Mouse (Mus musculus) urinary bladder, postnatal 36 days (tissue): ENCODE results near the gene Dnajc14.
"Not testable (repeated sequence)": the region's sequence is repeated elsewhere in the genome, so short reads cannot be mapped to it uniquely, and the experiment has no call there.

ENCODE experiments used
- DNase-seq, 2 experiments: peaks; one replicate each; pipeline ENCODE4 v3.0.0; 2022; ENCODE audit warnings: low spot score in 2 of 2, mixed read lengths in 1 of 2

Dnajc14 gene

DNA sequence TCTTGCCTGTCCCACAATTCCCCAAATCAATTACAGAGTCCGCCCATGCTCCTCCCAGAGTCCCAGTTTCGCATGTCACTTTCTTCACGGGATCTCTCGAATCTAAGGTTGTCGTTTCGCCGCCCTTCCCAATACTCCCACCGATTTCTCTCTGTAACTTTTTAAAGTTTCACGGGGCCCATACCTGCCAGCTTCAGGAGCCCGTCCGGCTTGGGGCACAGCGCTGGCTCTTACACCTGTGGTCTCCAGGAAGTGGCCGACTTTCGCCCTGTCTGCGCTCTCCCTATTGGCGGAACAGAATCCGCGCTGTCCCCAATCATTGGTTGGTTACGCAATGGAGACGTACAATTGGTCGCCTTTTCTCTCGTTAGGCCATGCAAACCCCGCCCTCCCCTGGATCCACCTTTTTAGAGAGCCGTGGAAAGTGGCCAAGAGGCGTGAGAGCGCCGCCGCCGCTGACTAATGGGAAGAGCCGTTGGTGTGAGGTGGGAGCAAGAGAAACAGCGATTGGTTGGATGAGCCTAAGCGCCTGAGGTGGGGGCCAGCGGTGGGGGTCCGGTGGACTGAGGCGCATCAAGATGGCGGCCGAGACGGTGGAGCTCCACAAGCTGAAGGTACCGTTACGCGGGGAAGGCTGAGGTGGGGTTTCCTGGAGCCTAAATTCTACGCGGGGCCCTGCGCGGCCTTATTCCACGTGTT is 17.6 kb downstream of the Dnajc14 start, which contains the start of gene Ormdl2:
Gene Ormdl2, minus strand, starts transcription at position 288 of the 699 bp plus-strand sequence.
- DNase-seq, result peak; percentile 99

DNA sequence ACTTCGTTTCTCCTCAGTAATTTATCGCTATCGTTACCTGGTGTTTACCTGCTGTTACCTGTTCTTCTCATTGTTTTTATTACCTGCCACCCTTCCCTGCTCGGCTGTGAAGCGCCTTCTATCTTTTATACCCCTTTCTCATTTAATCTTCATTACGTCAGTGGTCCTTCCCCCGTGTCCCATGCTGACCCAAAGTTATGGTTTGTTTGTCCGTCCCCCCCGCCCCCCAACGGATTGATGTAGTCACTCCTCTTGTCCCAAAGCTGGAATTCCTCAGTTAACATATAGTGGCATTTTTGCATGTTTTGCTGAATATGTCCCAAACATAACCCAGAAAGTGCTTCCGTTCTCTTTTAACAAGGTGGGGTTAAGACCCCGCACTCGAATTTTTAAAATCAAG is 18.3 kb downstream of the Dnajc14 start:
- DNase-seq, result no peak

GRCm38 (mm10) chr10:128823087-128823486 is 19.2 kb downstream of the Dnajc14 start:
- not testable (repeated sequence) for DNase-seq

DNA sequence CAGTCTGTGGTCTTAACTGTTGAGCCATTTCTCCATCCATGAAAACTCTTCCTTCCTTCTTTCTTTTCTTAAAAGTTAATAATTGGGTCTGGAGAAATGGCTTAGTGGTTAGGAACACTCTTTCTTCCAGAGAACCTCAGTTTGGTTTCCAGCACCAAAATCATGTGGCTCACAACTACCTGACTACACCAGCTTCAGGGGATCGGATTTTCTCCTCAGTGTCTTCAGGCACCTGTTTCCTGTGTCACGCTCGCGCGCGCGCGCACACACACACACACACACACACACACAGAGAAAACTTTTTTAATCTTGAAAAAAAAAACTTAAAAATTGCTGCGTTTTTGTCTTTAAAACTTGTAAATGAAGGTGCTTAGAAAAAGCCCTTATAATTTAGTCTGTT is 20.0 kb downstream of the Dnajc14 start:
- DNase-seq, result no peak

DNA sequence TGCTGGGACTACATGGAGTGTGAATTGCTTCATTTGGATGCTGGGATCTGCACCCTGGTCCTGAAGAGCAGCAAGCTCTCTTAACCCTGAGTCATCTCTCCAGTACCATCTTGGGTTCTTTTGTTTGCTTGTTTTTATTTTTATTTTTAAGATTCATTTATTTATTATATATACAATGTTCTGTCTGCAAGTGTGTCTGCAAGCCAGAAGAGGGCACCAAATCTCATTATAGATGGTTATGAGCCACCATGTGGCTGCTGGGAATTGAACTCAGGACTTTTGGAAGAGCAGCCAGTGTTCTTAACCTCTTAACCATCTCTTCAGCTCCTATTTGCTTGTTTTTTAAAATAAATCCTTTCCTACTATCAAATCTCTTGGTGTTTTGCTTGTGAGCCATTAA is 33.5 kb downstream of the Dnajc14 start:
- no peak for DNase-seq

GRCm38 (mm10) chr10:128839434-128839833 is 35.6 kb downstream of the Dnajc14 start:
- DNase-seq, result no peak

DNA sequence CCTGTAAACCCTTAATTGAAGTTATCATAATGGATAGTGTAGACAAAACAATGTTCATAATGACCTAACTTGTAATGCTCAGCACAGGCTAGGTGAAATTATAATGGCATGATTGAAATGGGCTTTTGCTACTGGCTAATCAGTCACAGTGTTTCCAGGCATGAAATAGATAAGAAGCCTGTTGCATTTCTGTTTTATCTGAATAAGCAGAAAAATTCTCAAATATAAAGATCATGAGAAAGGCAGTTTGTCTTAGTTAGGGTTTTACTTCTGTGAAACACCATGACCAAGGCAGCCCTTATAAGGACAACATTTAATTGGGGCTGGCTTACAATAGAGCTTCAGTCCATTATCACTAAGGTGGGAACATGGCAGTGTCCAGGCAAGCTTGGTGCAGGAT is 36.8 kb downstream of the Dnajc14 start:
- no peak for DNase-seq

GRCm38 (mm10) chr10:128843260-128843659 is 39.4 kb downstream of the Dnajc14 start:
- no peak for DNase-seq

- no peak for DNase-seq
Measured at GRCm38 (mm10) chr10:128845516-128845915, 41.7 kb downstream of the Dnajc14 start.

- DNase-seq, result no peak
Measured at GRCm38 (mm10) chr10:128846664-128847063, 42.8 kb downstream of the Dnajc14 start.

- DNase-seq, result no peak
Measured at GRCm38 (mm10) chr10:128848426-128848825, 44.6 kb downstream of the Dnajc14 start.

DNA sequence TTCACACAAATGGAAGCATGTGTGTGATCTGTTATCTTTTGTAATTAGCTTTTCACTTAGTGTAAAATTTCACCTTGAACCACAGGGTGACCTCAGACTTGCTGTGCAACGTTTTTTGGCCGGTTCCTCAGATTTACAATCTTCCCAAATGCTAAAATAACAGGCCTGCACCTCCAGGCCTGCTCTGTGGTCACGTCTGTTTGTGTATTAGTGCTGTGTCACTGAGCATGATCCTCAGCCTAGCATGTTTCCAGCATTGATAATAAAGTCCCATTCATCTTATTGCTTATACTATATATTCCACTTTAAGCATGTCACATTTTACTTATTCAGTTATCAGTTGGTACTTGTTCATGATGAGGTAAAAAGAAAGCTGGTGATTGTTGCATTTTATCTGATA is 46.5 kb downstream of the Dnajc14 start:
- no peak for DNase-seq

DNA sequence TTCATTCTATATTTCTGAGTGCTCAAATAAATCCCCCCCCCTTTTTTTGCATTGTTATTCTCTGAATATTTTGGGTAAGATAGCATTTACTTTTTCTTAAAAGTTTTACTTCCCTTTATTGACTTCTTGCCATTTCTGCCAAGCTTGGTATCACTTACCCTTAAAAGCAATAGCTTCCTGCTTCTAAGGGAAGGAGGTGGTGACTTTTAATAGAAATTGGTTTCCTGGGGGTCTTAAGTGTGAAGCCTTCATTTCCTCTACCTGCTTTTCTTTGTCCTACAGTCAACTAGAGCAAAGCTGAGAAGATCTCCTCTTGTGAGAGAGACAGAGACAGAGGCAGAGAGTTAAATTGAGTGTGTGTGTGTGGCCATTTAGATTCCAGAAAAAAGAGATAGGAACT is 57.3 kb downstream of the Dnajc14 start:
- no peak for DNase-seq

DNA sequence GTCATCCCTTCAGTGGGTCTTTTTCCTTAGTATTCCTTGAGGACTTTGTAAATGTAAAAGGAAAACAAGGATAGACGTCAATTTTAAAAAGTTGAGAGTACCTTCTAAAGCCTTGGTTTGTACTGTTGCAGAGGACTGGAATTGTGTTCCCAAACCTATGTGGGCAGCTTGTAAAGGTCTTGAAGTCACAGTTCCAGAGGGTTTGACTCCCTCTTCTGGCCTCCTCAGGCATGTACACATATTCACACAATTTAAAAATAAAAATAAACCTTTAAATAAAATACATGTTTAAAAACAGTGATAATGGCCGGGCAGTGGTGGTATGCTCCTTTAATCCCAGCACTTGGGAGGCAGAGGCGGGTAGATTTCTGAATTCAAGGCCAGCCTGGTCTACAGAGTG is 62.2 kb downstream of the Dnajc14 start:
- DNase-seq, result no peak

DNA sequence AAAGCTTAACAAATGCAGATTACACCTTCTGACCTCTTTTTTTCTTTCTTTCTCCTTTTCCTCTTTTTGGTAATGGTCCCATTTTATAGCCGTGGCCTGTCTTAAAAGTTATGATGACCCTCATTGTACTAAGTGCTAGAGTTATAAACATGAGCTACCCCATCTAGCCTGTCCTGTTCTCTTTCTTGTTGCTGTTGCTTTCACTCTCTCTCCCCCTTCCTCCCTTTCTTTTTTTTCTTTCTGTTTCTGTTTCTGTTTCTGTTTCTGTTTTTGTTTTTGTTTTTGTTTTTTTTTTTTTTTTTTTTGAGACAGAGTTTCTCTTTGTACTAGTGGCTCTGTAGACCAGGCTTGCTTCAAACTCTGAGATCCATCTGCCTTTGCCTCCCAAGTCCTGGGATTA is 62.7 kb downstream of the Dnajc14 start:
- DNase-seq, result no peak
